Mouse (Mus musculus) kidney, adult 18-20 months (tissue): ENCODE measurements around the gene Znrd1as.

Experiments used
- DNase-seq: peaks from one replicate; pipeline ENCODE4 v3.0.0; 2021

The Znrd1as gene

GRCm38 (mm10) chr17:36997033-36997735 lies 38.8 kb downstream of the Znrd1as start:
- DNase-seq: peak; percentile 82

GRCm38 (mm10) chr17:36998477-36998876 lies 40.1 kb downstream of the Znrd1as start:
- DNase-seq: no peak

- DNase-seq: no peak
These were observed 42.5 kb downstream of the Znrd1as start, which contains the start of gene Zfp57 for GRCm38 (mm10) chr17:37000863-37001262. Zfp57 (plus strand) TSS chr17:37001163.

- peak; percentile 58 for DNase-seq
These were observed 44.3 kb downstream of the Znrd1as start for GRCm38 (mm10) chr17:37002364-37003330.

GRCm38 (mm10) chr17:37003366-37003765 lies 45.0 kb downstream of the Znrd1as start:
- DNase-seq: no peak

- no peak for DNase-seq
These were observed 49.8 kb downstream of the Znrd1as start for GRCm38 (mm10) chr17:37008161-37008560.

- no peak for DNase-seq
These were observed 51.2 kb downstream of the Znrd1as start for GRCm38 (mm10) chr17:37009460-37010042.

- DNase-seq: no peak
These were observed 53.3 kb downstream of the Znrd1as start for GRCm38 (mm10) chr17:37011719-37012118.

GRCm38 (mm10) chr17:37012141-37012540 lies 53.7 kb downstream of the Znrd1as start:
- no peak for DNase-seq
